Mouse (Mus musculus): ENCODE data around the gene Stk17b. TPM values are rescaled to one million over a fixed set of nuclear protein-coding genes. Genes with fewer than 3 reads are reported as not detected.
"Not testable (repeated sequence)": the region's sequence is repeated elsewhere in the genome, so short reads cannot be mapped to it uniquely, and the experiment has no call there.

Gene Stk17b
- polyA plus RNA-seq, 1 experiment from 2014 or later, result 17.4 TPM

DNA sequence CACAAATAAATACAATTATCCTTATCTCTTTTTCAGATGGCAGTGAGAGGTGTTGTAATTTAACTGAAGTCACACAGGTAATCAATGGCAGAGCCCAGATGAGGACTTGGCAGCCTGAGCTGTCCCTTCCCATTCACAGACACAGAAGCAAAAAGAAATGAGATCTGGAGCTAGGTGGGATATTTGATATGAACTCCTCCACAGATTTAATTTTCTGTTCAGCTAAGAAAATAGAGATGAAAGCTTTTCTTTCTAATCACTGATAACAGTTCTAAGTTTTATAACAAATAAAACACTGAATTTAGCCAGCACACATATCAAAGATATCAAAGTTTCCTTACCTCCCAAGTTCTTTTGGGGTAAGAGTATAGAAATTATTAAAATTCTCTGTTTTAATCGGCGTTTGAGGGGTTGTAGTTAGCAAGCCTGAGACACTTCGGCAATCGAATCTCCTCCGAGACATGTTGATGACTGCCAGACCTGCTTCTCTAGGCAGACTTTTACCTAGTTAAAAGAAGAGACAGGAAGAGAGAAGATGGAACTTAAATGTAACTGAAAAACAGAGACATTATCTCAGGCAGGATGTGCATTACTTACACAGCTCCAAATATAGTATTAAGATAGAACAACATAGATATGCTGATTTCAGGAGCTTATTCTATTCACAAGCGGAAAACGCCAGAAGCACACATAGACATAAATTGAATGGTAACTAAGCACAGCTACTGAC is 8.7 kb downstream of the Stk17b start:
- H3K4me2 ChIP-seq, result no peak overlapping the region
- ATAC-seq (ENCODE audit: insufficient number of reproducible peaks, low FRiP score, low TSS enrichment, low read depth), result no peak
- WGBS, result 88% methylated on average over 7 of the region's 7 CpGs

DNA sequence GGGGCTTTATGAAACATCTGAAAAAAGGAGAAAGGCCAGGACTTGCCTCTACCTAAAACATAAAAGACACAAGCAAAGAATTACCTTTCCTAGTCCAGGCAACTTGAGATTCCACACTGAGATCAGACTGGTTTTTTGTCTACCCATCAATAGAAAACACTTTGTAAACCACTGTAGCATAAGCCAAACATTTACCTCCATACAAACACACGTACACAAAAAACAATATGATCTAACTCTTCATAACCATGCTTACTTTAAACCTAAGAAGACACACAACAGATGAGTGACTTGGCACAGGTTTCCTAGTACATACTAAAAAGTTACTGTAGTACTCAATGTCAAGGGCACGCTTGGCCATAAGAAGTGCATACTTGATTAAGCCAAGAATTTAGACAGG is 9.5 kb downstream of the Stk17b start:
- Histone ChIP-seq H3K27ac (no peak overlapping the region), H3K9me3 (no peaks in the 10 kb centered on the region), H3K36me3 (peaks cover under 1% of the 10 kb centered on the region; the same call in 1 of the 2 replicates), H3K27me3 (no peaks in the 10 kb centered on the region), H3K4me2 (no peak overlapping the region), H3K4me1 (no peaks in the 10 kb centered on the region), H3K9ac (no peak overlapping the region), H3K4me3 (no peak overlapping the region)
- WGBS, result 91% methylated on average over 2 of the region's 2 CpGs
- ATAC-seq (ENCODE audit: insufficient number of reproducible peaks, low FRiP score, low TSS enrichment, low read depth), result no peak

More for the DNA sequence above, 8.7 kb downstream of the Stk17b start:
- Histone ChIP-seq H3K4me3 (no peak overlapping the region), H3K27me3 (no peaks in the 10 kb centered on the region), H3K9ac (no peak overlapping the region), H3K4me1 (no peaks in the 10 kb centered on the region), H3K36me3 (no peaks in the 10 kb centered on the region), H3K9me3 (no peaks in the 10 kb centered on the region), H3K27ac (no peak overlapping the region)

DNA sequence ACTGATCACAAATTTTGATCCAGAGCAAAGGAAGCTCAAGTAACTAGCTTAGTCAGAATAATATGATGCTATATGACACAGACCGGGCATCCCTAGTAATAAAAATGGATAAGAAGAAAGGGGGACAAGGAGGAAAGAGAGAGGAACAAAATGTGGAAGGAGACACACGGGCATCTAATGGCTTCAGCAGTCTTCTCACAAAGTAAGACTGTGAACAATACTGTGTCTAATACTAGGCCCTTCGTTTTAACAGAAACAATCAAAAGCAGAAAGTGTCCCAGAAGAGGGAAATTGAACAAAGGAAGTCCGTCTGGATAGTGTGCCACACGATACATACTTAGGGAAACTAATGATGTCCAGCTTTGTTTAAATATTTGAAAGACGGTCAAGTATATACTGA is 10.0 kb downstream of the Stk17b start:
- Histone ChIP-seq H3K9me3 (no peaks in the 10 kb centered on the region), H3K4me2 (no peak overlapping the region), H3K27ac (no peak overlapping the region), H3K36me3 (peaks cover 3% of the 10 kb centered on the region; the same call in 1 of the 2 replicates), H3K27me3 (no peaks in the 10 kb centered on the region), H3K4me1 (no peaks in the 10 kb centered on the region), H3K4me3 (no peak overlapping the region), H3K9ac (no peak overlapping the region)
- 83% methylated on average over 6 of the region's 6 CpGs for WGBS
- no peak for ATAC-seq (ENCODE audit: insufficient number of reproducible peaks, low FRiP score, low TSS enrichment, low read depth)

DNA sequence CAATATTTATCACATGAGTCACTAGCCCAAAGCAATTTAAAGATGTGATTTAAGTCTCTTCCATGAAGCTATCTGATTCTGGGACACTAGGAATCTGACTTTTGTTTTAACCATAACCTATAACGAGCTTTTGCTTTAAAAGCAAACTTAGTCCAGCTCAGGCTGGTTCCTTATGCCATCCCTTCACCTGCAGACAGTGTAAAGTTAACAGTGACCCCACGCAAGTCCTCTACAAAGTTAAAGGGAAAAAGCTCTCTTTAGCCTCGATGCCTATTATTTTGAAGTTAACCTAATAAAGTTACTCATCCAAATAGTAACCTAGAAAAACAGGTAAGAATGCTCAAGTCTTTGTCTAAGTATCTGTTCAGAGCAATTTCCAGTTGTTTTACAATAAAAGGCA is 10.5 kb downstream of the Stk17b start:
- H3K4me1 ChIP-seq, result no peaks in the 10 kb centered on the region
- H3K4me3 ChIP-seq, result no peak overlapping the region
- H3K27ac ChIP-seq, result no peak overlapping the region
- H3K27me3 ChIP-seq, result no peaks in the 10 kb centered on the region
- no peak for ATAC-seq (ENCODE audit: insufficient number of reproducible peaks, low FRiP score, low TSS enrichment, low read depth)
- WGBS, result 78% methylated on average over 3 of the region's 3 CpGs
- peaks cover 3% of the 10 kb centered on the region; the same call in 1 of the 2 replicates for H3K36me3 ChIP-seq
- no peak overlapping the region for H3K9ac ChIP-seq
- H3K4me2 ChIP-seq, result no peak overlapping the region
- no peaks in the 10 kb centered on the region for H3K9me3 ChIP-seq

DNA sequence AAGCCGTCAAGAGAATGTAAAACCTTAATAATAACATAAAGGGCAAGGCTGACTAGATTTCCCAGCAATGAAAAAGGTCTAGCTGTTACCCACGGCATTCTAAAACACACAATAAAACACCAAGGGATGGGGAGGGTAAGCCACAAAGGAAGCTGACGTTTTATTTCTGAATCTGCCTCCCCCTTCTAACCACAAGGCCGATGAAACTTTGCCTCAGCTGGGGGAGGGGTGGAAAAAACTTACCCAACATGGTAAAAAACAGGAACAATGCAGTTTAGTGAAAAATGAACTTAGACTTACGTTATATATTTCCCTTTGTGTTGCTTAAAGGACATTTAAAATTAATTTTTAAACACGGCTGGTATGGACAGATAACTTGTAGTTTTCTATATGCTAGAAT is 11.0 kb downstream of the Stk17b start:
- WGBS, result 38% methylated on average over 6 of the region's 6 CpGs
- Histone ChIP-seq H3K4me2 (no peak overlapping the region), H3K4me3 (no peak overlapping the region), H3K27ac (no peak overlapping the region), H3K9ac (no peak overlapping the region), H3K4me1 (no peaks in the 10 kb centered on the region), H3K36me3 (peaks cover 3% of the 10 kb centered on the region; the same call in 1 of the 2 replicates), H3K9me3 (no peaks in the 10 kb centered on the region), H3K27me3 (no peaks in the 10 kb centered on the region)
- no peak for ATAC-seq (ENCODE audit: insufficient number of reproducible peaks, low FRiP score, low TSS enrichment, low read depth)

DNA sequence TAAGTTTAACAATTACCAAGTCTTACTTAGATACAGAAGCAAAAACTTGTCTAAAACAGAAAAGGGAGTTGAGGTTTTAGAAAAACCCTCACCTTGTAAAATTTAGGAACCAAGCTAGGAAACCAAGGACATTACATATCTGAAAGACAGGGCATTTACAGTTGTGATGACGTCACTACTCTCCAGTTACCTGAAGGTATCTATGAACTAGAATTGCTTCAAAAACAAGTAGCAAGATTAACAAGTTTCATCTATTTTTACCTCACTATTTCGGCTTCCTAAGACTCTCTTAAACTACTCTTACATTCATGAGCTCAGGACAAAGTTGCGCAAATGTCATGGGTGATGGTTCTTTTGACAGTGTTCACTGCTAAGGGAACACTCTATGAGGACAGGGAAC is 12.1 kb downstream of the Stk17b start:
- Histone ChIP-seq H3K36me3 (peaks cover 3% of the 10 kb centered on the region; the same call in 1 of the 2 replicates), H3K4me3 (no peak overlapping the region), H3K4me1 (no peaks in the 10 kb centered on the region), H3K4me2 (no peak overlapping the region), H3K27me3 (no peaks in the 10 kb centered on the region), H3K9me3 (no peaks in the 10 kb centered on the region), H3K9ac (no peak overlapping the region), H3K27ac (no peak overlapping the region)
- WGBS, result 81% methylated on average over 3 of the region's 3 CpGs
- ATAC-seq (ENCODE audit: insufficient number of reproducible peaks, low FRiP score, low TSS enrichment, low read depth), result no peak

DNA sequence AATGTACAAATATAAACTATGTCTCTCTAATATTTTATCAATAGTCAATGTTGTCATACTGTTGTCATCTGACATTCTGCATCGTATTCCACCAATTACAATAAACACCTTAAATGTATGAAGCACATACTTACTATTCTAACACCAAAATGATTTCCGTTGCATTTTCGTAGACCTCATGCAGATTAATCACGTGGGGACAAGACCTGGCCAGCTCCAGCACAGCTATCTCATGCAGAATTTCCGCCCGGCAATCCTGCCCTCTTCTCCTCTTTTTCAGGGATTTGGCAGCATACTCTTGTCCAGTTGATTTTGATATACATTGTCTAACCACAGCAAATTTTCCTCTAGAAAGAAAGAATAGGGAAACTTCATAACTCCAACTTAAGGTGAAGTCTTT is 13.5 kb downstream of the Stk17b start:
- Histone ChIP-seq H3K4me2 (no peak overlapping the region), H3K9ac (no peak overlapping the region), H3K4me3 (no peak overlapping the region), H3K36me3 (peaks cover 3% of the 10 kb centered on the region; the same call in 1 of the 2 replicates), H3K27ac (no peak overlapping the region), H3K4me1 (no peaks in the 10 kb centered on the region), H3K27me3 (no peaks in the 10 kb centered on the region), H3K9me3 (no peaks in the 10 kb centered on the region)
- ATAC-seq (ENCODE audit: insufficient number of reproducible peaks, low FRiP score, low TSS enrichment, low read depth), result no peak
- 88% methylated on average over 6 of the region's 6 CpGs for WGBS

DNA sequence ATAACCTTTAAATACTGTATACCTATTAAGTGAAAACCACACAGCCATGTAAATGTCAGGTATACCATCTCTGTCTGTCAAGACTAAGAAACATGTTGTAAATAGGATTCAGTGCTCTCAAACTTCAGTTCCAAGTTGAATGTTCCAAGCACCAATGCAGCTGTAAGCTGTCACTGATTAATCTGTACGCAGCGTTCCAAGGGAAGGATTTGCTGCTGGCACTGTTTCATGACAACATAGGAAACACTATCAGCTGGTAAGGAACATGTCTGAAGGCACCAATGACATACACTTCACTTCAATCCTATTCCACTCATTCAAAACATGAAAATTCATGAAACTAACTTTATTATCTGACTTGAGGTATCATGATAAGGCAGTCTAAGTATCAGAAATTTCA is 18.9 kb downstream of the Stk17b start:
- WGBS, result 73% methylated on average over 2 of the region's 2 CpGs
- Histone ChIP-seq H3K27ac (no peak overlapping the region), H3K4me3 (no peak overlapping the region), H3K4me2 (no peak overlapping the region), H3K9ac (no peak overlapping the region), H3K27me3 (no peaks in the 10 kb centered on the region), H3K4me1 (no peaks in the 10 kb centered on the region), H3K36me3 (peaks cover 14% of the 10 kb centered on the region), H3K9me3 (no peaks in the 10 kb centered on the region)
- ATAC-seq (ENCODE audit: insufficient number of reproducible peaks, low FRiP score, low TSS enrichment, low read depth), result no peak

DNA sequence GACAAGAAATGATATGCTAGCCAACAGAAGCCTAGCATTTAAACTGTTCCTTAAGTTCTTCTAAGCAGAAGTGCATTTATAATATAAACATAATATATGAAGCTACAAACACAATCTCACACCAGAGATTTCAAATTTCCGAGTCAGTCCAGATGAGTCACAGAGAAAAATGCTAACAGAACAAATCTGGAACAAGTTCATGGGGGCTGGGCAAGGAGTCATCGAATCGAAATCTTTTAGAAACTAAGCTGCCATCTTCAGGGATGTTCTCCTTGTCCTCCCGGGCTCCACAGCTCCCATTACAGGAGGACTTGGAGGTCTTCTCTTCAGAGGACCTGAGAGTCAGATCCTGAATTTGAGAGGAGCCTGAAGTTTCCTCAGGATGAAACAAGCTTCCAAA is 27.7 kb downstream of the Stk17b start:
- WGBS, result 84% methylated on average over 4 of the region's 4 CpGs

DNA sequence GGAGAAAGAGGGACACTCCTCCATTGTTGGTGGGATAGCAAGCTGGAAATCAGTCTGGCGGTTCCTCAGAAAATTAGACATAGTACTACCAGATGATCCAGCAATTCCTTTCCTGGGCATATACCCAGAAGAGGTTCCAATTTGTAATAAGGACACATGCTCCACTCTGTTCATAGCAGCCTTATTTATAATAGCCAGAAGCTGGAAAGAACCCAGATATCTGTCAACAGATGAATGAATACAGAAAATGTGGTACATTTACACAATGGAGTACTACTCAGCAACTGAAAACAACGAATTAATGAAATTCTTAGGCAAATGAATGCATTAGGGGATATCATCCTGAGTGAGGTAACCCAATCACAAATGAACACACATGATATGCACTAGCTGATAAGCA is 31.5 kb downstream of the Stk17b start:
- H3K27ac ChIP-seq; H3K9me3 ChIP-seq; H3K4me3 ChIP-seq; H3K4me1 ChIP-seq; H3K9ac ChIP-seq; ATAC-seq (ENCODE audit: insufficient number of reproducible peaks, low FRiP score, low TSS enrichment, low read depth); H3K4me2 ChIP-seq; H3K27me3 ChIP-seq; H3K36me3 ChIP-seq: not testable (repeated sequence)
- WGBS, result 90% methylated on average over 2 of the region's 2 CpGs

More for the DNA sequence above, 27.7 kb downstream of the Stk17b start:
- Histone ChIP-seq H3K4me2 (no peak overlapping the region), H3K36me3 (peaks cover 10% of the 10 kb centered on the region), H3K27ac (no peak overlapping the region), H3K4me1 (no peaks in the 10 kb centered on the region), H3K27me3 (no peaks in the 10 kb centered on the region), H3K4me3 (no peak overlapping the region), H3K9ac (no peak overlapping the region), H3K9me3 (no peaks in the 10 kb centered on the region)
- no peak for ATAC-seq (ENCODE audit: insufficient number of reproducible peaks, low FRiP score, low TSS enrichment, low read depth)

DNA sequence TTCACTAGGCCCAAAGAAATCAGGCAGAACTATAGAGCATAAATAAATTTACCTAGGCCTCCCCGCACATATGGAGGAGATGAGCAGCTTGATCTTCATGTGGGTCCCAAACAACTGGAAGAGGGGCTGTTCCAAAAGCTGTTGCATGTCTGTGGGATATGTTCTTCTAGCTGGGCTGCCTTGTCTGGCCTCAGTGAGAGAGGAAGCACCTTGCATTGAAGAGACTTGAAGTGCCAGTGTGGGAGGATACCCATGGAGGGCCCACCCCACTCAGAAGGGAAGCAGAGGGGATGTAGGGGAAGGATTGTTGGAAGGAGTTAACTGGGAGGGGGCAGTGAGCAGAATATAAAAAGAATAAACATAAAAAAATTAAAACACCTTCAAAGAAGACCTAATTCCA is 33.9 kb downstream of the Stk17b start:
- WGBS, result 70% methylated on average over 1 of the region's 1 CpGs
- Histone ChIP-seq H3K9ac (no peak overlapping the region), H3K36me3 (no peaks in the 10 kb centered on the region), H3K27me3 (no peaks in the 10 kb centered on the region), H3K9me3 (no peaks in the 10 kb centered on the region), H3K27ac (no peak overlapping the region), H3K4me2 (no peak overlapping the region), H3K4me3 (no peak overlapping the region), H3K4me1 (no peaks in the 10 kb centered on the region)
- ATAC-seq (ENCODE audit: insufficient number of reproducible peaks, low FRiP score, low TSS enrichment, low read depth), result no peak

DNA sequence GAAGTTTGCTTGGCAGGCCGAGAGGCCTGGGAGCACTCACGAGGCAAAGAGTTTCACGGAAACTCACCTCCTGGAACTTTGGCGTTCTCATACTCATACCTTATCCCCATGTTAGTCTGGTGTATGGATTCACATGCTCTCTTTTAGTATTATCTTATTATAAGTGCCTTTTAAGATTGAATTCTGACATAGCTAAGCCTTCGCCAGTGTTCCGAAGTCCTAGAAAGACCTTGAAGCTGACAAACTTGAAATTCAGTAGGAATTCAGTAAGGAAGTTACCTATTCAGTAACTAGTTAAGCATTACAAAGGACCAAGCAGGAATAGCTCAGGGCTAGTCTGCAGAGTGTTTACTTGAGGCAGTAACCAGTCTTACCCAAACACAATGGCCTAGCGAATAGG is 34.3 kb downstream of the Stk17b start:
- H3K4me2 ChIP-seq; H3K36me3 ChIP-seq; H3K9ac ChIP-seq; H3K4me3 ChIP-seq; H3K27me3 ChIP-seq; H3K4me1 ChIP-seq; ATAC-seq (ENCODE audit: insufficient number of reproducible peaks, low FRiP score, low TSS enrichment, low read depth); H3K27ac ChIP-seq; H3K9me3 ChIP-seq: not testable (repeated sequence)
- WGBS, result 85% methylated on average over 7 of the region's 7 CpGs

All from limb, embryonic 15.5 days (tissue).